Mouse (Mus musculus) left cerebral cortex, postnatal 14 days (tissue): ENCODE measurements around the gene Utp20. TPM values are rescaled to one million over a fixed set of nuclear protein-coding genes. Genes with fewer than 3 reads are reported as not detected.
"Not testable (repeated sequence)": the region's sequence is repeated elsewhere in the genome, so short reads cannot be mapped to it uniquely, and the experiment has no call there.

Experiments used
- DNase-seq, 2 experiments: peaks; one replicate each; pipeline ENCODE4 v3.0.0; 2021 to 2022; ENCODE audit warnings: low spot score in 2 of 2, mixed read lengths in 1 of 2
- intact Hi-C: fragments of 180-260 bp; cut with DNase I; formaldehyde crosslinking; loops from one replicate; pipeline ENCODE4 v1.15.1; 2025
- long read RNA-seq, 2 experiments: library from polyadenylated mRNA; stranded (forward); transcript quantifications; one replicate each; pipeline ENCODE4 v2.0.0; 2021
- total RNA-seq, 2 experiments: library from RNA; stranded (reverse); gene quantifications; 2 replicates each; pipeline ENCODE4 v1.2.3; 2021

Utp20 gene
- total RNA-seq: 10 to 100 TPM; 16.2 to 17.4 TPM
- long read RNA-seq, experiment 1, partial matches to known transcripts: 1 of 1 reads
- long read RNA-seq, experiment 1, other reads (novel, unspliced or antisense): 0 of 1 reads
- long read RNA-seq, experiment 2, partial matches to known transcripts: 1 of 1 reads
- long read RNA-seq, experiment 2, other reads (novel, unspliced or antisense): 0 of 1 reads

- DNase-seq: peak; percentile 82 to 83
- intact Hi-C loops: no loop called here
Measured at GRCm38 (mm10) chr10:88826188-88826946, at the start of gene Utp20. Gene Utp20, minus strand, starts transcription at chr10:88826804.

GRCm38 (mm10) chr10:88874870-88875269, 48.3 kb upstream of the Utp20 start:
- intact Hi-C loops: no loop called here
- no peak for DNase-seq

GRCm38 (mm10) chr10:88866017-88866416, 39.4 kb upstream of the Utp20 start:
- DNase-seq: no peak
- intact Hi-C loops: no loop called here

GRCm38 (mm10) chr10:88862293-88862692, 35.7 kb upstream of the Utp20 start:
- intact Hi-C loops: no loop called here
- no peak for DNase-seq

GRCm38 (mm10) chr10:88861416-88861815, 34.8 kb upstream of the Utp20 start:
- DNase-seq: no peak
- intact Hi-C loops: no loop called here

- intact Hi-C loops: no loop called here
- DNase-seq: no peak
Measured at GRCm38 (mm10) chr10:88860911-88861310, 34.3 kb upstream of the Utp20 start.

- DNase-seq: no peak
- intact Hi-C loops: no loop called here
Measured at GRCm38 (mm10) chr10:88853326-88853725, 26.7 kb upstream of the Utp20 start.

- DNase-seq: no peak
- intact Hi-C loops: no loop called here
Measured at GRCm38 (mm10) chr10:88849976-88850375, 23.4 kb upstream of the Utp20 start.

- intact Hi-C loops: no loop called here
Measured at GRCm38 (mm10) chr10:88848876-88849476, 22.4 kb upstream of the Utp20 start.

GRCm38 (mm10) chr10:88834227-88834626, 7.6 kb upstream of the Utp20 start:
- no peak for DNase-seq
- intact Hi-C loops: no loop called here

More at GRCm38 (mm10) chr10:88848876-88849476, 22.4 kb upstream of the Utp20 start:
- DNase-seq: no peak

GRCm38 (mm10) chr10:88828361-88828760, 1.8 kb upstream of the Utp20 start:
- intact Hi-C loops: no loop called here
- DNase-seq: no peak

GRCm38 (mm10) chr10:88827596-88827995, 992 bp upstream of the Utp20 start:
- no peak for DNase-seq
- intact Hi-C loops: no loop called here

GRCm38 (mm10) chr10:88826947-88827306, 323 bp upstream of the Utp20 start:
- intact Hi-C loops, DNase-seq: not testable (repeated sequence)

- peak in 1 of 2 experiments; percentile 43 for DNase-seq
- intact Hi-C loops: no loop called here
Measured at GRCm38 (mm10) chr10:88817335-88817734, 9.3 kb downstream of the Utp20 start.

GRCm38 (mm10) chr10:88815256-88815655, 11.3 kb downstream of the Utp20 start:
- intact Hi-C loops: no loop called here
- no peak for DNase-seq

- DNase-seq: no peak
- intact Hi-C loops: no loop called here
Measured at GRCm38 (mm10) chr10:88811704-88812103, 14.9 kb downstream of the Utp20 start.

GRCm38 (mm10) chr10:88802236-88802635, 24.4 kb downstream of the Utp20 start:
- DNase-seq: no peak
- intact Hi-C loops: no loop called here

GRCm38 (mm10) chr10:88799381-88799780, 27.2 kb downstream of the Utp20 start:
- intact Hi-C loops: no loop called here
- DNase-seq: no peak

GRCm38 (mm10) chr10:88797452-88797851, 29.2 kb downstream of the Utp20 start:
- DNase-seq: no peak
- intact Hi-C loops: no loop called here

- intact Hi-C loops: no loop called here
- no peak for DNase-seq
Measured at GRCm38 (mm10) chr10:88796939-88797338, 29.7 kb downstream of the Utp20 start.

GRCm38 (mm10) chr10:88795226-88795625, 31.4 kb downstream of the Utp20 start:
- DNase-seq: no peak
- intact Hi-C loops: no loop called here
